Mouse (Mus musculus) mesoderm, embryonic 11.5 days (tissue): ENCODE measurements around the gene Lingo2.

ENCODE experiments used
- DNase-seq: peaks from one replicate; pipeline ENCODE4 v3.0.0-alpha.2; 2012; ENCODE audit warnings: low read depth, low spot score

Lingo2 gene

GRCm38 (mm10) chr4:35846518-35846917 is 1105.0 kb downstream of the Lingo2 start:
- DNase-seq = no peak

- DNase-seq = no peak
These were observed 1106.4 kb downstream of the Lingo2 start for GRCm38 (mm10) chr4:35845140-35845539.

GRCm38 (mm10) chr4:35844518-35844917 is 1107.0 kb downstream of the Lingo2 start:
- DNase-seq = no peak

- DNase-seq = no peak
These were observed 1128.2 kb downstream of the Lingo2 start for GRCm38 (mm10) chr4:35823322-35823870.

- DNase-seq = no peak
These were observed 1130.8 kb downstream of the Lingo2 start for GRCm38 (mm10) chr4:35820701-35821100.

- DNase-seq = no peak
These were observed 1136.8 kb downstream of the Lingo2 start for GRCm38 (mm10) chr4:35814698-35815097.

- peak; percentile 12 for DNase-seq
These were observed 1143.9 kb downstream of the Lingo2 start for GRCm38 (mm10) chr4:35807497-35808210.

GRCm38 (mm10) chr4:35806881-35807464 is 1144.6 kb downstream of the Lingo2 start:
- DNase-seq = no peak

GRCm38 (mm10) chr4:35784255-35784921 is 1167.2 kb downstream of the Lingo2 start:
- DNase-seq = no peak

- no peak for DNase-seq
These were observed 1180.7 kb downstream of the Lingo2 start for GRCm38 (mm10) chr4:35770810-35771209.

- no peak for DNase-seq
These were observed 1184.6 kb downstream of the Lingo2 start for GRCm38 (mm10) chr4:35766905-35767304.

- DNase-seq = no peak
These were observed 1190.4 kb downstream of the Lingo2 start for GRCm38 (mm10) chr4:35761181-35761580.

- DNase-seq = no peak
These were observed 1199.3 kb downstream of the Lingo2 start for GRCm38 (mm10) chr4:35752121-35752860.

- no peak for DNase-seq
These were observed 1204.9 kb downstream of the Lingo2 start for GRCm38 (mm10) chr4:35746693-35747092.

- no peak for DNase-seq
These were observed 1226.8 kb downstream of the Lingo2 start for GRCm38 (mm10) chr4:35724774-35725173.

- peak; percentile 35 for DNase-seq
These were observed 1247.4 kb downstream of the Lingo2 start for GRCm38 (mm10) chr4:35704126-35704525.

GRCm38 (mm10) chr4:35702661-35703060 is 1248.9 kb downstream of the Lingo2 start:
- DNase-seq = no peak

GRCm38 (mm10) chr4:35695137-35695522 is 1256.4 kb downstream of the Lingo2 start:
- no peak for DNase-seq

- DNase-seq = no peak
These were observed 1257.0 kb downstream of the Lingo2 start for GRCm38 (mm10) chr4:35694360-35695136.

- no peak for DNase-seq
These were observed 1261.0 kb downstream of the Lingo2 start for GRCm38 (mm10) chr4:35690521-35690920.
